Mouse (Mus musculus): Measurements from ENCODE around the gene Nr1d1.
A peak's percentile ranks its signal among the peaks of the same experiment; 100 is the strongest.

Gene Nr1d1

GRCm38 (mm10) chr11:98788139-98788538 is 13.0 kb upstream of the Nr1d1 start:
- DNase-seq (ENCODE audit: low spot score): no peak

DNA sequence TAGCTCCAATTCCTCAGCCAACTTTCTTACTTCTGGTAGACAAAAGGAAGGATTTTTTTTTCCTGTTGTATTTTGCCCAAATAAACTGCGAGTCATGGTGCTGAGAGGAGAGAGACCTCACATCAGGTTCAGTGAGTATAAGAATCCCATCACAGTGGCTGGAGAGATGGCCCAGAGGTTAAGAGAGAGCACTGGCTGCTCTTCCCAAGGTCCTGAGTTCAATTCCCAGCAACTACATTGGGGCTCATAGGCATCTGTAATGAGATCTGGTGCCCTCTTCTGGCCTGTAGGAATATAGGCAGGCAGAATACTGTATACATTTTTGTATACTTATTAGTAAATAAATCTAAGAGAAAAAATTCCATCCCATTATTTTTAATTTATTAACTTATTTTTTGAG is 12.6 kb upstream of the Nr1d1 start:
- DNase-seq (ENCODE audit: low spot score): peak; percentile 41

DNA sequence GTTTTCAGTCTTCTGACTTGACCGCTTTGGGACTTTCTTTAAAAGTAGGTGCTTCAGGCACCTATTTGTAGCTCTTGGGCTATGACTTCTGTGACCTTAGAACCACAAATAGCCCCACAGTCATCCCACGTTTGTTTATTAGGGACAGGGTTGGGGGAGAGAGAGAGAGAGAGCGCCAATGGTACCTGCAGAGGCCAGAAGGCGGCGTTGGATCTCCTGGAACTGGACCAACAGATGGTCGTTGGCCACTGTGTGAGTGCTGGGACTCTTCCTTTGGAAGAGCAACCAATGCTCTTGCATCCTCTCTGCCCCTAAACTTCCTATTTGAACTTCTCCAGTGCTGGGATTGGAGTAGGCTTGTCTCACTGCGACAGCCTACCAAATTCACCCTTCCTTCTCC is 12.1 kb upstream of the Nr1d1 start:
- no peak for DNase-seq (ENCODE audit: low spot score)

DNA sequence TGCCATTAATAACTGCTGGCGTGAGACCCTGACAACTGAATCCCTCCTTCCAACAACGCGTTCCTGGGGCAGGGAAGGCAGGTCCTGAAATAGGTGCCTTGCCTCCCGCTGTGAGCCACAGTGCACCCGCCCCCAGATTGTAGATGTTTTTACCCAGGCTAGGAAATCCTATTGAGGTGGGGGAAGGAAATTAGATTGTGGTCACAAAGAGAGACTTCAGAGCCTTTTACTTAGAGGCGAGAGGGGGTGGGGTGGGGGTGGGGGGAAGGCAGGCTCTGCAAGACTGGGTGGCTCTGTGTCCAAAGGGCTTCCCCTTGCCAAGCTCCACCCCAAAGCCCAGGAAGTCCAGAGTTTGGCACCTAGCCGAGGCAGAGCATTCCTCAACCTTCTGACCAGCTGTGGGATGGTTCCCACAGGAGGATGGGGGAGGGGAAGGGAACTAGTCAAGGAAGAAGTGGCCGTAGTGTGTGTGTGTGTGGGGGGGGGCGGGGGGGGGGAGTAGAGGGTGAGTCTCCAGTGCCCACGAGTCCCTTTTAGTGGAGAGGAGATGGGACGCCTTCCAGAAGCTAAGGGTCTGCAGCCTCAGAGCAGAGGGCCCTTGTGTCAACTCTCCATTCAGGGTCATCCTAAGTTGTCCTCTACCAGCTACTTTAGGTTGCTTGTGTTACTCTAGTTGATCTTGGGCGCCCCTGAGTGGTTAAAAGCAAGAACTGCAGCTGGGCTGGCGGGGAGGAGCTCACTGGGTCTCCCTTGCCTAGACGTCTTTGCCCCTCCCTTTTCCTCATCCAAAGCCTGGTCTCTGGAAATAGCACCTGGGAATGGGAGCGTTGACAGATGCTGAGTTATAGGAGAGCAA is 11.5 kb upstream of the Nr1d1 start:
- DNase-seq (ENCODE audit: low spot score): peak; percentile 96

- peak; percentile 89 for DNase-seq (ENCODE audit: low spot score)
These were observed 10.7 kb upstream of the Nr1d1 start for GRCm38 (mm10) chr11:98785772-98786281.

DNA sequence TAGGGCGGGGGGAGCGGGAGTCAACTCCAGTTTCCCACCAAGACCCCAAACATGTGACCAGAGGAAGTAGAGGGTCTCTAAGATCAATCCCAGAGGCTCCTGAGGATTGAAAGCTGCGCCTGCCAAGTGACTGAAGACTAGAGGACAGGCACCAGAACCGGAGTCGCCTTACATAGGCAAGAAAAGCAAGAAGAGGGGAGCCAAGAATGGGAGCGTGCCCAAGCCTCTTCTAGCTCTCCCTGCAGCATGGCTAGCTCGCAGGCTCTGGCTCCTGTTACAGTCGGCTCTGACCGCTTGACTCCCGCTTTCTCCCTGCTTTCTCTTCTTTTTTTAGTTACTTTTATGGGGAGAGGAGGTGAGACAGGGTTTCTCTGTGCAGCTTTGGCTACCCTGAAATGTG is 10.1 kb upstream of the Nr1d1 start:
- no peak for DNase-seq (ENCODE audit: low spot score)

- no peak for DNase-seq (ENCODE audit: low spot score)
These were observed 9.0 kb upstream of the Nr1d1 start for GRCm38 (mm10) chr11:98784139-98784538.

DNA sequence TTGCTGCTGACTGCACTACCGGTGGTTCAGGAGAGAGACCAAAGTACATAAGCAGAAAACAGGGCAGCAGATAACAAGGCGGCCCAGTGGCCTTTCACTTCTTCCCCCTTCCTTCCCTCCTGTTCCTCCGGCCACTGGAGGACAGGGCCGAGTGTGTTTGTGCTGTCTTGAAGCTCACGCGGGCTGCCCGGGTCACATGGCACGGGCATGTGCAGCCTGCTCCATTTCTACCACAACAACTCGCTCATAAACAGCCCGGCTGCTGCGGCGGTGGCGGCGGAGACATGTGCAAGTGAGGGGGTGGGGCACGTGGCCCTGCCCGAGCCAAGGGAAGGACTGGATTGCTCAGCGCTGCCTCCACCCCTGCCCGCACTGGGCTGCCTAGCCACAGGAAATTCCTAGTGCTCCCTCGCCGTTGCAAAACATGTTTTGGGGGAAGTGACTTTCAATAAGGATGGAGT is 8.1 kb upstream of the Nr1d1 start:
- DNase-seq (ENCODE audit: low spot score): peak; percentile 88

DNA sequence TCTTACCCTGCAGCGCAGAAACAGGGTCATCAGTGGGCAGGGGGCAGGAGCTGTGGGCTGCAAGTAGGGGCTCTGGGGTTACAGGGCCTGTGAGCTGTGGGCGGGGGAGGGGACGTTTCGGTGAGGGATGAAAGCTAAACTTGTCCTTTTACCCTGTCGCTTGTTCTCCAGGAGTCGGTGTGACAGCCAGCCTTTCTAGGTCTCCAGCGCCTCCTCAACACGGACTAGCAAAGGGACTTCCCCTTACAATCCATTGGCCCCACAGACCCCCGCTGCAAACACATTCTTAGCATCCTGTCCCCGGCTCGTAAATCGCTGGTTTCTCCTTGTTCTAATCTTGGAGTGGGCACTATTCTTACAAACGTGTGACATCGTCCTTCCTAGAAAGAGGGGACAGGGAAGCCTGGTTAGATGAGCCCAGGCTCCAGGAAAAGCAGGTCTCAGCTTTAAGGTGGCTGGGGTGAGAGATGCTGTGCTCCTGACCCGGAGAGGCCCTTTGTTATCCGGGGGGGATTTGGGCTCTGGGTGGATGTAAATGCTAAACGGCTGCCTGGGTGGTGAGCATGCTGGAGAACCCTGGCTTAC is 7.6 kb upstream of the Nr1d1 start:
- DNase-seq (ENCODE audit: low spot score): peak; percentile 65

- DNase-seq (ENCODE audit: low spot score): peak; percentile 76
These were observed 6.8 kb upstream of the Nr1d1 start for GRCm38 (mm10) chr11:98781851-98782512.

- no peak for DNase-seq (ENCODE audit: low spot score)
These were observed 2.8 kb upstream of the Nr1d1 start for GRCm38 (mm10) chr11:98777888-98778287.

- no peak for DNase-seq (ENCODE audit: low spot score)
These were observed 1.9 kb upstream of the Nr1d1 start for GRCm38 (mm10) chr11:98776843-98777590.

- DNase-seq (ENCODE audit: low spot score): no peak
These were observed 1.1 kb upstream of the Nr1d1 start for GRCm38 (mm10) chr11:98776052-98776764.

DNA sequence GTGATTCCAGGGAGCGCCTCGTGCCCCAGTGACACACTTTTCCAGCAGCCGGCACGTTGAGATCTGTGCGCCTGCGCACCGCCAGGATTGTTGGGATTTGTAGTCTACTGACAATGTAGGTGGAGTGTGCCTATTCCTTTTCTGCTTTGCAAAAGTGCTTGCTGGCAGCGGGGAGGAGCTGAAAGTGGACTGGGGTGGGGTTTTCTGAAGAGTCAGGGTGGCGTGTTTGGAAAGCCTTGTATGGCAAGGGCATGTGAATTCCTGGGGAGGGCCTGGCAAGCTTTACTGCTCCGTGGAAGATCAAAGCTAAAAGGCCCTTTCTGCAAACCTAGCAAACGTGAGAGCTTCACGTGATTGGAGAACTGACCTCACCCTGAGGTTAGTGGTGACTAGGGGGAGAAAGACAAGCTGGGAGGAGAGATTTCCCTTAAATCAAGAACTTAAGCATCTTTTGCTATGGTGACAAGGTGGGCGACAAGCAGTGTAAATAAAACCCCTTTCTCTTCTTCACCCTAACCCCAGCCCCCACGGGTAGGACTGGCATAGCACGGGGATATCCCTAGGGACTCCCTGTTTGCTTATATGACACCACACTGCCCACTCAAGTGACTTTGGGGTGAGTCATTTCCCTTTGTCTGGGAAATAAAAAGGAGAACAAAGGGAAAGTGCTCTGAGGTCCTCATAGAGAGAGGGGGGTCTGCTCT is 367 bp upstream of the Nr1d1 start:
- DNase-seq (ENCODE audit: low spot score): peak; percentile 98

GRCm38 (mm10) chr11:98773635-98774295 is 1.4 kb downstream of the Nr1d1 start:
- DNase-seq (ENCODE audit: low spot score): peak; percentile 96

- no peak for DNase-seq (ENCODE audit: low spot score)
These were observed 2.4 kb downstream of the Nr1d1 start for GRCm38 (mm10) chr11:98772667-98773171.

- no peak for DNase-seq (ENCODE audit: low spot score)
These were observed 3.1 kb downstream of the Nr1d1 start for GRCm38 (mm10) chr11:98771844-98772525.

DNA sequence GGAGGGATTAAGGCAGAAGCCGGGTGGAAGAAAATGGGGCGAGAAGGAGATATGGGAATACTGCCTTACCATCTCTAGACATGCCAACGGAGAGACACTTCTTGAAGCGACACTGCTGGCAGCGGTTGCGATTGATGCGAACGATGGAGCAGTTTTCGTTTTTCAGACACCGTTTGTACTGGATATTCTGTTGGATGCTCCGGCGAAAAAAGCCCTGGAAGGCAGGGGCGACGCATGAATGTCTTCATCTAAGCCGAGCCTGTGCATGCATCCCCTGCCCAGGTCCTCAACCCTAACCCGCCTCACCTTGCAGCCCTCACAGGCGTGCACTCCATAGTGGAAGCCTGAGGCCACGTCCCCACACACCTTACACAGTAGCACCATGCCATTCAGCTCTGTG is 4.0 kb downstream of the Nr1d1 start:
- no peak for DNase-seq (ENCODE audit: low spot score)

Measured in retina, embryonic 14.5 days (tissue).